Mouse (Mus musculus): ENCODE data around the gene Lyst.
"Not testable (repeated sequence)": the region's sequence is repeated elsewhere in the genome, so short reads cannot be mapped to it uniquely, and the experiment has no call there.

Lyst gene

GRCm38 (mm10) chr13:13638725-13639124 is 48.5 kb downstream of the Lyst start:
- no peak for DNase-seq

- DNase-seq: no peak
Observed at GRCm38 (mm10) chr13:13647296-13647695, 57.1 kb downstream of the Lyst start.

- DNase-seq: no peak
Observed at GRCm38 (mm10) chr13:13655453-13655852, 65.3 kb downstream of the Lyst start.

- not testable (repeated sequence) for DNase-seq
Observed at GRCm38 (mm10) chr13:13666103-13666502, 75.9 kb downstream of the Lyst start.

DNA sequence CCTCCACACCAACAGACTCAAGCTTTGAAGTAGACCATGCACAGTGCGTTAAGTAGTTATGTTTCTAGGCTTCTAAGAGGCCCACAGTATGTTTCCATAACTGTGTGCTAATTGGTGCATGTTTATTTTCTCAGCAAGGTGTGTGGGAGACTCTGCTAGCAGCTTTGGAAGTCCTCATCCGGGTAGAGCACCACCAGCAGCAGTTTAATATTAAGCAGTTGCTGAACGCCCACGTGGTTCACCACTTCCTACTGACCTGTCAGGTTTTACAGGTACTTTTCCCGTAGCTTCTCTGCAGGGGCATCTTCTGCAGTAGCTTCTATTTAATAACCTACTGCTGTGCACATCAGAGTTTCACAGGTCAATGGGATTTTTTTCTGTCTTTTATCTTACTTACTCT is 80.5 kb downstream of the Lyst start:
- DNase-seq: no peak

DNA sequence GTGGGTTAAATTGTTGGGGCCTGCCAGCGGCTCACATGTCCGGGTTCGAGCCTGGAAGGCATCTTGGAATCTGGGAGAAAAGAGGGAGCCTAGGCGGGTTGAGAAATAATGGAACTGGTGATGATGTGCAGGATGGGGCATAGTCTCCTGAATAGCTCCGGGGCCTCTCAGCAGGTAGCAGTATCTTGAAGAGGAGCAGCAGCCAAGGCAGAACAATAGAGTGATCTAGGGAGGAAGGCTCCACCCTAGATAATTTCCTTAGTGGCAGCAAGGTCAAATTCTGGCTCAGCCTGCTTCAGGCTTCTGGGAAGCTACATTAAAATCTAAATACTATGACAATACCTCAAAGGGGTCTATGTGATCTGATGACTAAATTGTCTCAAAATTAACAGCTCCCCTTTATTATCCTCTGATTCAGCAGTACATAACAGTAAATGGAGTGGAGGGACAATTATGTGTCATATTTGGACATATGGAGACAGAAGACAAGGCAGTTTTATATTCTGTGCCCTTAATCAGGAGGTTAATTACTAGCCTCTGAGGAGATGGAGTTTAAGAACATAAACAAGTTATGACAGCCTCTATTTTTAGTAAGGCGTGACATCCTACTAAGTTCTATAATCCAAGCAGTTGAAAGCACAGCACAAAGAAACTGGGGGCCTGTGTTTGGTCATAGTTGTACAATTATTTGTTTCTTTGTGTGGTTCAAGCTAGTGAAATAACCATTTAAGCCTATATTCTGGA is 81.6 kb downstream of the Lyst start:
- DNase-seq: no peak

DNA sequence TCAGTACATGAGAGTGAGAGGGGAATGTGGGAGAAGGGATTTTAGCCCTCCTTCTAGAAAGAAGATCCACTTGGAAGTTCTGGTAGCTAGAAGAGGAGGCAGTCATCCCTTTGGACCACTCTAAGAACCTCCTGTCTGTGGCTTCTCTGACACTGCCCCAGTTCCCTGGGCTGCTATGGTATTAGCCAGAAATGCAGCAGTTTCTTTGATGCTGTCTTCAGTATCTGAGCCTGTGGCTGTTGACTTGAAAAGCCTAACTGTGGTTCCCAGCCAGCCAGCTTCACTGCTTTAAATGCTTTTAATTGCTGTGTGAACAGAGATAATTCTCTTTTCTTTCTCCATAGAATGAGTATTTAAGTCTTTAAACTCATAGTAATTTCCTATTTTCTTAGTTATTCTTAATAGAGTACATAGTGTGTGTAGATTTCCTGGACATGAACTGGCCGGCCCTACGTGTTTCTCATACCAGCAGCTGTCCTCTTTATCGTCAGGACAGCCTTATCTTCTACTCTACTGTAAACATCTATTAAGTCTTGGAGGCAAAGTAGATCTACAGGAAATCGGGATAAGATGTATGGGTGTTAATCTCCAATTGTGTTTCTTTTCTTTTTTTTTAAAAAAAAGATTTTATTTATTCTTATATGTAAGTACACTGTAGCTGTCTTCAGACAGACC is 84.6 kb downstream of the Lyst start:
- no peak for DNase-seq

GRCm38 (mm10) chr13:13677871-13678270 is 87.7 kb downstream of the Lyst start:
- no peak for DNase-seq

DNA sequence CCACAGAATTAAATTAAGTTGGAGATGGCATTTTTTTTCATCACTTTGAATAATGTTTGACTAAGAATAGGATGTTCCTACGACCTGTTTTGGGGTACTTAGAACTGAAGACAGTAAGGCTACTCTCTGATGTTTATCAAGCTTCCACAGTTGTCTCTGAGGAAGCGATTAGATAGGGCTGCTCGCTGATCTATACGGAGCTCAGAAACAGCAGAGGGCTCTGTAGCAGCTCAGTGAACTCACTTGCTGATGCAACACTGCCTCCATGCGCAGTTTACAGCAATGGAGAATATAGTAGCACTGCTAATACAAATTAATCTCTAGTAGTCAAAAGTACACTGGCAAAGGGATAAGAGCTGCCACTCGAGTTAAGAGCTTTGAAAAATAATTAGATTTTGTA is 91.4 kb downstream of the Lyst start:
- no peak for DNase-seq

GRCm38 (mm10) chr13:13703476-13703875 is 113.3 kb downstream of the Lyst start:
- no peak for DNase-seq

- not testable (repeated sequence) for DNase-seq
Observed at GRCm38 (mm10) chr13:13721435-13721834, 131.2 kb downstream of the Lyst start.

GRCm38 (mm10) chr13:13723293-13723692 is 133.1 kb downstream of the Lyst start:
- no peak for DNase-seq

GRCm38 (mm10) chr13:13723786-13724185 is 133.6 kb downstream of the Lyst start:
- DNase-seq: no peak

GRCm38 (mm10) chr13:13739232-13739631 is 149.0 kb downstream of the Lyst start:
- no peak for DNase-seq

DNA sequence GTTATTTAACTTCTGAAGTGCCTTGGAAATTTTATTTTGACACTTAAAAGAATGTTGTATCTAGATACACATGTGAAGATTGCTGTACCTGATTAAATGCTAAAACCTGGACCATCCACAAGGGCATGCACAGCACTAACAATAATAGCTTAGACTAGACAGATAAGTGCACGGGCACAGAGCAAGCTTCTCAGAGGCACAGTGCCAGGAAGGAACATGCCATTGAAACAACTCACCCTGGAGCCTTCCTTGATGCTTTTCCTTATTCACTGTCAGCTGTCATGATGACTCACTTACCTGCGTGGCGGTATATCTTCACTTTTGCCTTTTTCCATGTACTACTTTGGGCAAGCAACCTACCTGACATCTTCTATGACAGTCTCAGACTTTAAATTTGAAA is 155.7 kb downstream of the Lyst start:
- no peak for DNase-seq

DNA sequence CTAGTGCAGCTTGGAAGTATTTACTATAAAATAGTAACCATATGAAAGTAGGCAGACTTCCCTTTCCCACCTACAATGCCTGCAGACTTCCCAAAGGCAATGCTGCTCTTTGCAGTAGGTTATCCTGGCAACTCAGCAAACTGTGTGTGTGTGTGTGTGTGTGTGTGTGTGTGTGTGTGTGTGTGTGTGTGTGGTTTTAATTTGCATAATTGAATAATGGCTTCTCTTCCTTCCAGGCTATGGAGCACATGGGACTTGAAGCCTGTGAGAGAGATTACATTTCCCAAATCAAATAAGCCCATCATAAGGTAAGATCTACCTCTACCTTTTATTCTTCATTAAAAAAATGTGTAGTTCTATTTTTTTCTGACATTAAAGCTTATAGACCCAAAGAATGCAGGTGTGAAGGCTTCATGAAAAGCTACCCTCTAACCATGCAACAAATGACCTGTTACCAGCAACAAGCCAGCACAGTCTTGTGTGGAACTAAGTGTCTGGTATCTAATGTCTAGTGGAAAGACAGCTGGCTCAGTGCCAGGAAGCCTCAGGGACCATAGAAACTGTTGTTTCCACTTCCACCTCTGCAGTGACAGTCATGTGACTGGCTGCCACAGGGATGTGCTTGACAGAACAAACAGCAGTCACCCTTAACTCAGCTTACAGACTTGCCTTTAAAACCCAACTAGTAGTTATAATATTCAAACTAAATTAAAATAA is 185.7 kb downstream of the Lyst start:
- DNase-seq: peak; percentile 72 to 73

- DNase-seq: no peak
Observed at GRCm38 (mm10) chr13:13777052-13777451, 186.9 kb downstream of the Lyst start.

- DNase-seq: no peak
Observed at GRCm38 (mm10) chr13:13777696-13778095, 187.5 kb downstream of the Lyst start.

DNA sequence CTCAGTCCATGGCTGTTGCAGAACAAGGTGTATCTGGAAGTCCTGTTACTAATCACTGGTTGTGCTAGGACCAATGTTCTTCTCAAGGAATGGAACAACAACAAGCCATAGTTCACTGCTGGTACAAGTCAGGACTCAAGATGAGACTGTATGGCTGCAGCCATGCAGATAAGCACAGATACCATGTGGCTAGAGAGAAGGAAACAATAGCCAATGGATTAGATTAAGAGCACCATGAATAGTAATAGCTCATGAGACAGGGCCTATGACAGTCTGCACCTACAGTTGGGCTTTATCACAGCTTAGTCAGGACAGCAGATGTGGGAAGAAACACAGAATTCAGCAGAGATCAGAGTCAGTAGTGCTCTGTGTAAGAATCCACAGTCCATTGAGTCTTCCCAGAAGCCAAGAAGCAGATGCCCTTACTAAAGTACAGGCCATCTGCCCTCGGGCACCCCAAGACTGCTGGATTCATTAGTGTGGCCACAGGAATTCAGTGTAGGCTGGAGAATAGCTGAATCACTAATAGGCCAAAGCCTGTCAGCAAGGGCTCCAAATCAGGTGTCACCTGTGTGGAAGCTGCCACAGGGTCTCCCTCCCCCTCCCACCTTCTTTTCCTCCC is 188.8 kb downstream of the Lyst start:
- no peak for DNase-seq

- no peak for DNase-seq
Observed at GRCm38 (mm10) chr13:13780271-13780670, 190.1 kb downstream of the Lyst start.

DNA sequence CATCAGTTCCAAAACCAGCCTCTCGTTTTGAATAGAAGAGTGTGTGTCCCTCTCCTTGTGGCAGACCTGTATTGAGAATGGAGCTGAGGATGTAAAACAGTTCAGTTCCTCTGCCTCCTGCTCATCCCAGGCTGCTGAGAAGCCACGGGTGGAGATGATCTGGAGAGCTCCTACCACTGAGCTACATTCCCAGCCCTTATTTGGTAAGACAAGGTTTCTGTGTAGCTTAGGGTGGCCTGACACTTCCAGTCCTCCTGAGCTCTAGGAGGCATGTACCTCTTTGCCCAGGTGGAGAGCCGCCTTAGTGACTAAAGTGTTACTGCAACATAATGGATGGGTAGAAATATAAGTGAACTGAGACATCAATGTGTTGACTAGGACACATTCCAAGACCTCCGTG is 190.8 kb downstream of the Lyst start:
- no peak for DNase-seq

GRCm38 (mm10) chr13:13783296-13783695 is 193.1 kb downstream of the Lyst start:
- DNase-seq: no peak

DNA sequence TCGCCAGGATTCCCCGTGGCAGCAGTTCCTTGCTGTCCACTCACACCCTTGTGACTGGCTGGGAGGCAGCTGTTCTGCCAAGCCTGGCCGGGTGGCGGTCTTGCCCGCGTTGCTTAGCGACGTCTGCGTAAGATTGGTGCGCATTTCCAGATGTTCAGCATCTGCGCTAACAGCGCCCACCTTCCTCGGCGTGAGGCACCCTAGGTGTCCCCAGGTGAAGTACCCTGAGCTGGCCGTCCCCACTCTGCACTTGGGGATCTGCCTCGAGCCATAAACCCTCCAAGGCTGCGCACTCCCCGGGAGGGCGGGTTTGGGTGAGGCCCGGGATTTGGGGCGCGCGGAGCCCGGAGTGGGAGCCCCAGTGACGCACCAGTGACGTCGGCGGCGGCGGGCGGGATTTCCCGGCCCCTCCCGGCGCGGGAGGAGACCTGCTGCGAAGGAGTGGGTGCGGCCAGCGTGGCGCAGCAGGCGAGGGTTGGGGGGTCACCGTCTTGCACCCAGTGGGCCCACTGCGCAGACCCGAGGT is 193.8 kb downstream of the Lyst start, which contains the start of gene Gng4:
Gng4 (plus strand) TSS at position 166 of the 526 bp plus-strand sequence.
- DNase-seq: peak; percentile 76 to 77
